In the genomic region with DNA sequence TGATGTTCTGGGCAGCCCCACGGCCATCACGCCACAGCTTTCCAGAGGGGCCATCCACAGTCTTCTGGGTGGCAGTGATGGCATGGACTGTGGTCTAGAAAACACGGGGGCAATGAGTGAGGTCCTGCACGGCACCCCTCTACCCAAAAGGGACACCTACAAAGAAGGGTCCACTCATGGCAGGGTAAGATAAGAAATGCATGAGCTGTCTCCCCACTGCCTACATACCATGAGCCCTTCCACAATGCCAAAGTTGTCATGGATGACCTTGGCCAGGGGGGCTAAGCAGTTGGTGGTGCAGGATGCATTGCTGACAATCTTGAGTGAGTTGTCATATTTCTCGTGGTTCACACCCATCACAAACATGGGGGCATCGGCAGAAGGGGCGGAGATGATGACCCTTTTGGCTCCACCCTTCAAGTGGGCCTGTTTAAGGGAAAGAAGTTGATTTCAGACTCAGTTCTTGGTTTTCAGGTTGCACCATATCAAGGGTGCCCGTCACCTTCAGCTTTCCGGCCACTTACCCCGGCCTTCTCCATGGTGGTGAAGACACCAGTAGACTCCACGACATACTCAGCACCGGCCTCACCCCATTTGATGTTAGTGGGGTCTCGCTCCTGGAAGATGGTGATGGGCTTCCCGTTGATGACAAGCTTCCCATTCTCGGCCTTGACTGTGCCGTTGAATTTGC, we compare ENCODE assay signal across 8 mouse cellular contexts. TPM values are rescaled to one million over a fixed set of nuclear protein-coding genes. Genes with fewer than 3 reads are reported as not detected.
DNase-seq lines count a peak whose midpoint lies in the region; ATAC-seq and TF ChIP-seq lines count a peak whose summit lies in the region.
"Not testable (repeated sequence)": the region's sequence is repeated elsewhere in the genome, so short reads cannot be mapped to it uniquely, and the experiment has no call there.

No protein-coding gene starts in this region.

- not testable (repeated sequence) for TF ChIP-seq CTCF in ES-Bruce4 (IDR thresholded peaks at IDR 0.05; ENCODE audit: low read depth, low read length); liver, adult 2 months (IDR thresholded peaks at IDR 0.05; ENCODE audit: low read depth, low read length); small intestine, adult 2 months (IDR thresholded peaks at IDR 0.05; ENCODE audit: extremely low read depth, insufficient read length, insufficient replicate concordance, low read depth, low read length)

- peak overlapping the region; percentile 32 for H3K4me3 ChIP-seq in ES-Bruce4 (ENCODE audit: low read depth, low read length)
- H3K4me3 ChIP-seq in embryonic facial prominence, embryonic 13.5 days; liver, adult 2 months (ENCODE audit: insufficient read depth, low read depth, low read length): not testable (repeated sequence)
- H3K4me3 ChIP-seq in heart, embryonic 10.5 days: peak overlapping the region; percentile 95
- peak overlapping the region; percentile 32 for H3K4me3 ChIP-seq in hindbrain, embryonic 10.5 days
- 0 out of 2 replicates have a peak overlapping the region, but pooled peaks have one; percentile 4 for H3K4me3 ChIP-seq in kidney, embryonic 15.5 days (replicated peaks)
- H3K4me3 ChIP-seq in megakaryocyte, embryonic 14.5 days (replicated peaks): peak overlapping the region; percentile 86
- 0 out of 2 replicates have a peak overlapping the region, but pooled peaks have one; percentile 2 for H3K4me3 ChIP-seq in small intestine, adult 2 months (ENCODE audit: low read depth, low read length)

- peaks cover 29% of the 10 kb centered on the region for H3K36me3 ChIP-seq in ES-Bruce4 (ENCODE audit: control insufficient read depth, insufficient read depth, low read length, poor library complexity, severe bottlenecking)
- peaks cover 63% of the 10 kb centered on the region for H3K36me3 ChIP-seq in embryonic facial prominence, embryonic 13.5 days
- peaks cover 70% of the 10 kb centered on the region for H3K36me3 ChIP-seq in heart, embryonic 10.5 days
- H3K36me3 ChIP-seq in hindbrain, embryonic 10.5 days: peaks cover 80% of the 10 kb centered on the region
- H3K36me3 ChIP-seq in kidney, embryonic 15.5 days: peaks cover 70% of the 10 kb centered on the region
- H3K36me3 ChIP-seq in liver, adult 2 months (ENCODE audit: control insufficient read depth, insufficient read depth, low read length): not testable (repeated sequence)
- peaks cover 73% of the 10 kb centered on the region for H3K36me3 ChIP-seq in megakaryocyte, embryonic 14.5 days (replicated peaks; ENCODE audit: low read length)
- H3K36me3 ChIP-seq in small intestine, adult 2 months (ENCODE audit: control insufficient read depth, insufficient read depth, low read length): peaks cover 30% of the 10 kb centered on the region

- 69% methylated on average over 13 of the region's 16 CpGs for WGBS in embryonic facial prominence, embryonic 13.5 days
- 73% methylated on average over 13 of the region's 16 CpGs for WGBS in heart, embryonic 10.5 days
- 75% methylated on average over 13 of the region's 16 CpGs for WGBS in hindbrain, embryonic 10.5 days
- WGBS in kidney, embryonic 15.5 days: 70% methylated on average over 13 of the region's 16 CpGs
- WGBS in liver, adult 2 months: 67% methylated on average over 12 of the region's 16 CpGs
- 76% methylated on average over 13 of the region's 16 CpGs for WGBS in small intestine, adult 2 months

- not testable (repeated sequence) for H3K9me3 ChIP-seq in ES-Bruce4 (replicated peaks; ENCODE audit: control insufficient read depth, insufficient read depth, low read length, poor library complexity, severe bottlenecking); embryonic facial prominence, embryonic 13.5 days; heart, embryonic 10.5 days; hindbrain, embryonic 10.5 days; kidney, embryonic 15.5 days (replicated peaks); megakaryocyte, embryonic 14.5 days

- peak overlapping the region; percentile 10 for H3K27ac ChIP-seq in ES-Bruce4 (ENCODE audit: insufficient read depth, low read length)
- not testable (repeated sequence) for H3K27ac ChIP-seq in embryonic facial prominence, embryonic 13.5 days; heart, embryonic 10.5 days; hindbrain, embryonic 10.5 days; kidney, embryonic 15.5 days; liver, adult 2 months (replicated peaks; ENCODE audit: insufficient read depth, low read depth, low read length); small intestine, adult 2 months (ENCODE audit: insufficient read depth, low read depth, low read length)

- not testable (repeated sequence) for H3K9ac ChIP-seq in ES-Bruce4 (ENCODE audit: low read depth, poor library complexity, severe bottlenecking); embryonic facial prominence, embryonic 13.5 days; kidney, embryonic 15.5 days
- H3K9ac ChIP-seq in liver, adult 2 months (ENCODE audit: low read depth, low read length): 0 out of 2 replicates have a peak overlapping the region, but pooled peaks have one; percentile 10

- peaks cover 14% of the 10 kb centered on the region; the same call in 1 of the 2 replicates for H3K79me2 ChIP-seq in liver, adult 2 months (ENCODE audit: control insufficient read depth, insufficient read depth, low read length)

- not testable (repeated sequence) for TF ChIP-seq EP300 in ES-Bruce4 (IDR thresholded peaks at IDR 0.05; ENCODE audit: insufficient read depth, low read depth, low read length)

- not testable (repeated sequence) for TF ChIP-seq POLR2A in ES-Bruce4 (IDR thresholded peaks at IDR 0.05; ENCODE audit: insufficient read depth, low read length); liver, adult 2 months (IDR thresholded peaks at IDR 0.05; ENCODE audit: extremely low read depth, insufficient read depth, low read length); small intestine, adult 2 months (IDR thresholded peaks at IDR 0.05; ENCODE audit: low read depth, low read length)

- 0 out of 2 replicates have a peak overlapping the region, but pooled peaks have one; percentile 5 for H3K4me2 ChIP-seq in embryonic facial prominence, embryonic 13.5 days
- H3K4me2 ChIP-seq in kidney, embryonic 15.5 days: peak overlapping the region; percentile 21; the same call in 1 of the 2 replicates

- H3K27me3 ChIP-seq in ES-Bruce4 (ENCODE audit: control insufficient read depth, insufficient read depth, low read length, poor library complexity, severe bottlenecking); embryonic facial prominence, embryonic 13.5 days; heart, embryonic 10.5 days (ENCODE audit: insufficient read depth, poor library complexity, severe bottlenecking); hindbrain, embryonic 10.5 days (ENCODE audit: insufficient read depth, poor library complexity, severe bottlenecking); kidney, embryonic 15.5 days; liver, adult 2 months (ENCODE audit: control insufficient read depth, insufficient read depth, low read length); megakaryocyte, embryonic 14.5 days (replicated peaks); small intestine, adult 2 months (ENCODE audit: control insufficient read depth, insufficient read depth, low read length): not testable (repeated sequence)

- DNase-seq in heart, embryonic 10.5 days (ENCODE audit: low spot score); hindbrain, embryonic 10.5 days (ENCODE audit: low spot score); liver, adult 2 months (ENCODE audit: extremely low read depth, low read depth, low spot score): not testable (repeated sequence)

- not testable (repeated sequence) for ATAC-seq in embryonic facial prominence, embryonic 13.5 days (ENCODE audit: insufficient number of reproducible peaks, insufficient read depth, low FRiP score, low TSS enrichment, low read depth); kidney, embryonic 15.5 days (replicated peaks; ENCODE audit: low FRiP score)

- not testable (repeated sequence) for H3K4me1 ChIP-seq in ES-Bruce4 (ENCODE audit: control insufficient read depth, insufficient read depth, low read length); liver, adult 2 months (ENCODE audit: control insufficient read depth, insufficient read depth, low read length)
- H3K4me1 ChIP-seq in embryonic facial prominence, embryonic 13.5 days: peaks cover 49% of the 10 kb centered on the region
- peaks cover 39% of the 10 kb centered on the region for H3K4me1 ChIP-seq in heart, embryonic 10.5 days
- H3K4me1 ChIP-seq in hindbrain, embryonic 10.5 days (replicated peaks): peaks cover 76% of the 10 kb centered on the region
- H3K4me1 ChIP-seq in kidney, embryonic 15.5 days: peaks cover 58% of the 10 kb centered on the region
- peaks cover 70% of the 10 kb centered on the region for H3K4me1 ChIP-seq in megakaryocyte, embryonic 14.5 days
- H3K4me1 ChIP-seq in small intestine, adult 2 months (ENCODE audit: control insufficient read depth, insufficient read depth, insufficient read length, low read length): peaks cover 23% of the 10 kb centered on the region

RNA-seq across cellular contexts. Expression of gene Gapdh, which starts 3.5 kb away (rescaled TPM):
- 933 and 990 TPM in 2 replicates for polyA plus RNA-seq in ES-Bruce4 (2011; ENCODE audit: insufficient read depth, insufficient read length, low read depth, missing spikeins)
- polyA plus RNA-seq in embryonic facial prominence, embryonic 13.5 days (2015; fragmentation: Nextera tagmentation; extraction: Ambion mirVana): 1,482 and 1,867 TPM in 2 replicates
- polyA plus RNA-seq in heart, embryonic 10.5 days (2016; fragmentation: Nextera tagmentation; extraction: Ambion mirVana): 3,676 and 4,272 TPM in 2 replicates
- 2,613 and 2,865 TPM in 2 replicates for polyA plus RNA-seq in hindbrain, embryonic 10.5 days (2016; fragmentation: Nextera tagmentation; extraction: Ambion mirVana)
- 2,116 and 2,124 TPM in 2 replicates for polyA plus RNA-seq in kidney, embryonic 15.5 days (2015; fragmentation: Nextera tagmentation; extraction: Ambion mirVana)
- 1,072 and 1,474 TPM in 2 replicates for total RNA-seq in liver, adult 2 months (2014; rRNA removed)
- 2,601 and 2,951 TPM in 2 replicates for polyA plus RNA-seq in liver, adult 2 months (2012; rRNA removed)
- polyA plus RNA-seq in megakaryocyte, embryonic 14.5 days (2012; ENCODE audit: insufficient read depth, low replicate concordance): 5,967 and 19,384 TPM in 2 replicates
- polyA plus RNA-seq in small intestine, adult 2 months (2012; rRNA removed): 2,785 and 3,321 TPM in 2 replicates

RNA-seq across cellular contexts. Expression of gene Iffo1, which starts 17.7 kb away (rescaled TPM):
- polyA plus RNA-seq in ES-Bruce4 (2011; ENCODE audit: insufficient read depth, insufficient read length, low read depth, missing spikeins): 8.3 and 9.9 TPM in 2 replicates
- polyA plus RNA-seq in embryonic facial prominence, embryonic 13.5 days (2015; fragmentation: Nextera tagmentation; extraction: Ambion mirVana): 15.5 and 17.6 TPM in 2 replicates
- polyA plus RNA-seq in heart, embryonic 10.5 days (2016; fragmentation: Nextera tagmentation; extraction: Ambion mirVana): 11.7 and 11.9 TPM in 2 replicates
- 12.5 and 18.3 TPM in 2 replicates for polyA plus RNA-seq in hindbrain, embryonic 10.5 days (2016; fragmentation: Nextera tagmentation; extraction: Ambion mirVana)
- polyA plus RNA-seq in kidney, embryonic 15.5 days (2015; fragmentation: Nextera tagmentation; extraction: Ambion mirVana): 9.6 and 10.4 TPM in 2 replicates
- 2.5 and 2.6 TPM in 2 replicates for total RNA-seq in liver, adult 2 months (2014; rRNA removed)
- polyA plus RNA-seq in liver, adult 2 months (2012; rRNA removed): 7.5 and 9.9 TPM in 2 replicates
- polyA plus RNA-seq in megakaryocyte, embryonic 14.5 days (2012; ENCODE audit: insufficient read depth, low replicate concordance): 20.6 and 36.4 TPM in 2 replicates
- polyA plus RNA-seq in small intestine, adult 2 months (2012; rRNA removed): 7.0 and 13.0 TPM in 2 replicates

RNA-seq across cellular contexts. Expression of gene Ncapd2, which starts 28.7 kb away (rescaled TPM):
- polyA plus RNA-seq in ES-Bruce4 (2011; ENCODE audit: insufficient read depth, insufficient read length, low read depth, missing spikeins): 383 and 401 TPM in 2 replicates
- polyA plus RNA-seq in embryonic facial prominence, embryonic 13.5 days (2015; fragmentation: Nextera tagmentation; extraction: Ambion mirVana): 150 and 163 TPM in 2 replicates
- 128 and 140 TPM in 2 replicates for polyA plus RNA-seq in heart, embryonic 10.5 days (2016; fragmentation: Nextera tagmentation; extraction: Ambion mirVana)
- 199 and 233 TPM in 2 replicates for polyA plus RNA-seq in hindbrain, embryonic 10.5 days (2016; fragmentation: Nextera tagmentation; extraction: Ambion mirVana)
- 141 and 151 TPM in 2 replicates for polyA plus RNA-seq in kidney, embryonic 15.5 days (2015; fragmentation: Nextera tagmentation; extraction: Ambion mirVana)
- 2.4 and 4.6 TPM in 2 replicates for total RNA-seq in liver, adult 2 months (2014; rRNA removed)
- 3.5 and 5.3 TPM in 2 replicates for polyA plus RNA-seq in liver, adult 2 months (2012; rRNA removed)
- 92.0 and 141 TPM in 2 replicates for polyA plus RNA-seq in megakaryocyte, embryonic 14.5 days (2012; ENCODE audit: insufficient read depth, low replicate concordance)
- 24.3 and 53.4 TPM in 2 replicates for polyA plus RNA-seq in small intestine, adult 2 months (2012; rRNA removed)

RNA-seq across cellular contexts. Expression of gene Mrpl51, which starts 28.8 kb away (rescaled TPM):
- 113 TPM in 2 replicates for polyA plus RNA-seq in ES-Bruce4 (2011; ENCODE audit: insufficient read depth, insufficient read length, low read depth, missing spikeins)
- 216 and 218 TPM in 2 replicates for polyA plus RNA-seq in embryonic facial prominence, embryonic 13.5 days (2015; fragmentation: Nextera tagmentation; extraction: Ambion mirVana)
- 246 and 251 TPM in 2 replicates for polyA plus RNA-seq in heart, embryonic 10.5 days (2016; fragmentation: Nextera tagmentation; extraction: Ambion mirVana)
- 206 and 213 TPM in 2 replicates for polyA plus RNA-seq in hindbrain, embryonic 10.5 days (2016; fragmentation: Nextera tagmentation; extraction: Ambion mirVana)
- polyA plus RNA-seq in kidney, embryonic 15.5 days (2015; fragmentation: Nextera tagmentation; extraction: Ambion mirVana): 220 and 238 TPM in 2 replicates
- total RNA-seq in liver, adult 2 months (2014; rRNA removed): 43.0 and 44.0 TPM in 2 replicates
- polyA plus RNA-seq in liver, adult 2 months (2012; rRNA removed): 69.8 and 72.4 TPM in 2 replicates
- 68.3 and 124 TPM in 2 replicates for polyA plus RNA-seq in megakaryocyte, embryonic 14.5 days (2012; ENCODE audit: insufficient read depth, low replicate concordance)
- 41.6 and 62.7 TPM in 2 replicates for polyA plus RNA-seq in small intestine, adult 2 months (2012; rRNA removed)

RNA-seq across cellular contexts. Expression of gene Nop2, which starts 31.1 kb away (rescaled TPM):
- 75.1 and 78.4 TPM in 2 replicates for polyA plus RNA-seq in ES-Bruce4 (2011; ENCODE audit: insufficient read depth, insufficient read length, low read depth, missing spikeins)
- polyA plus RNA-seq in embryonic facial prominence, embryonic 13.5 days (2015; fragmentation: Nextera tagmentation; extraction: Ambion mirVana): 62.5 and 69.3 TPM in 2 replicates
- 73.2 and 92.7 TPM in 2 replicates for polyA plus RNA-seq in heart, embryonic 10.5 days (2016; fragmentation: Nextera tagmentation; extraction: Ambion mirVana)
- polyA plus RNA-seq in hindbrain, embryonic 10.5 days (2016; fragmentation: Nextera tagmentation; extraction: Ambion mirVana): 67.6 and 83.8 TPM in 2 replicates
- polyA plus RNA-seq in kidney, embryonic 15.5 days (2015; fragmentation: Nextera tagmentation; extraction: Ambion mirVana): 65.0 and 69.0 TPM in 2 replicates
- total RNA-seq in liver, adult 2 months (2014; rRNA removed): 8.2 and 9.7 TPM in 2 replicates
- 7.7 and 11.0 TPM in 2 replicates for polyA plus RNA-seq in liver, adult 2 months (2012; rRNA removed)
- 18.4 and 24.5 TPM in 2 replicates for polyA plus RNA-seq in megakaryocyte, embryonic 14.5 days (2012; ENCODE audit: insufficient read depth, low replicate concordance)
- polyA plus RNA-seq in small intestine, adult 2 months (2012; rRNA removed): 6.5 and 7.8 TPM in 2 replicates
